Mouse (Mus musculus) stomach, embryonic 14.5 days (tissue): ENCODE measurements around the gene Vps11. TPM values are rescaled to one million over a fixed set of nuclear protein-coding genes. Genes with fewer than 3 reads are reported as not detected.

Experiments used
- ATAC-seq: fragments of 200-750 bp; cut with Nextera tagmentation; 2 replicates; pipeline ENCODE4 v1.8.0; 2017; ENCODE audit warnings: low read depth, moderate TSS enrichment; ENCODE audit not compliant: insufficient number of reproducible peaks, insufficient read depth, low FRiP score
- H3K27ac ChIP-seq: fragments of 300-500 bp; sonication (generic); 2 replicates; pipeline ENCODE4 v1.5.1; 2014; ENCODE audit warnings: mild to moderate bottlenecking, low read length, moderate library complexity, mixed read lengths
- H3K27me3 ChIP-seq: fragments of 300-500 bp; sonication (generic); 2 replicates; pipeline ENCODE4 v1.6.1; 2014; ENCODE audit warnings: low read length, control low read depth, mixed read lengths; ENCODE audit not compliant: control insufficient read depth, insufficient read depth
- H3K36me3 ChIP-seq: fragments of 300-500 bp; sonication (generic); 2 replicates; pipeline ENCODE4 v1.6.1; 2014; ENCODE audit warnings: mild to moderate bottlenecking, control low read depth, low read length, moderate library complexity, mixed read lengths; ENCODE audit not compliant: control insufficient read depth, insufficient read depth
- H3K4me1 ChIP-seq: fragments of 300-500 bp; sonication (generic); 2 replicates; pipeline ENCODE4 v1.6.1; 2014; ENCODE audit warnings: low read length, control low read depth, mixed read lengths; ENCODE audit not compliant: control insufficient read depth, insufficient read depth
- H3K4me2 ChIP-seq: fragments of 300-500 bp; sonication (generic); replicated peaks from 2 replicates; pipeline ENCODE4 v1.6.1; 2014; ENCODE audit warnings: low read depth, low read length, control low read depth
- H3K4me3 ChIP-seq: fragments of 300-500 bp; sonication (generic); 2 replicates; pipeline ENCODE4 v1.5.1; 2014; ENCODE audit warnings: low read depth, low read length, control low read depth
- H3K9ac ChIP-seq: fragments of 300-500 bp; sonication (generic); replicated peaks from 2 replicates; pipeline ENCODE4 v1.6.1; 2014; ENCODE audit warnings: low read depth, mild to moderate bottlenecking, control low read depth, low read length, moderate library complexity, mixed read lengths
- H3K9me3 ChIP-seq: fragments of 300-500 bp; sonication (generic); 2 replicates; pipeline ENCODE4 v1.6.1; 2016; ENCODE audit warnings: low read depth, low read length, control low read depth; ENCODE audit not compliant: control insufficient read depth
- WGBS: fragments of 180-500 bp; shearing (Covaris S2); extraction: QIAGEN DNeasy Blood & Tissue Kit; methylation state at CpG from one replicate; pipeline ENCODE4 v1.1.7; 2014; 5-methylcytosine and 5-hydroxymethylcytosine counted together
- polyA plus RNA-seq: library from polyadenylated mRNA; unstranded; fragments of >200 nt; fragmentation: Nextera tagmentation; extraction: Ambion mirVana; gene quantifications from 2 replicates; pipeline ENCODE4 v1.2.1, GENCODE M21; 2014

Vps11 gene
- polyA plus RNA-seq, 1 experiment from 2014 or later: 24.5 TPM

DNA sequence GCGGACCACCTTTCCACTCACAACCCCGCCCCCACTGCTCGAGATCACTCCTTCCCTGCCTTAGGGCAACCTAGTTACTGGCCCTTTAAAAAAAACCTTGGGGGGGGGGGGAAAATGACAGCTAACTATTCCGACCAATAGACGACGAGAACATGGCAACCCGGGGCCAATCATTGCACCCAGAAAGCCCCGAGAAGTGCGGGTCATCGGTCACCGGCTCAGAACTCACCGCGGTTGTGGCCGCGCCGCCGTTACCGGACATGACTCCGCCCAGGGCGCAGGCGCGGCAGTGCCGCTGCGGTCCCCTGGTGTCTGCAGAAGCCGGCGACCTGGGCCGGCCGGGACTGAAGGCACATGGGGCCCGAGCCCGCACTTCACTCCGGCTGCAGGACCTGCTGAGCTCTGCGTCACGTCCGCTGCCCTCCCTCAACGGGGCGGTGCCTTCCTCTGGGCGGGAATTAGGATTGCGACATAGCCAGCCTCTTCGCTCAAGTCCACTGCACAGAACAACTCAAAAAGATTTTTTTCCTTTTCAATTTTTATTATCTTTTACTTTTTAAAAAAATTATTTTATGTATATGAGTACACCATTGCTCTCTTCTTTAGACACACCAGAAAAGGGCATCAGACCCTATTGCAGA, 17.6 kb downstream of the Vps11 start, which contains the start of gene Hmbs:
Hmbs (minus strand) TSS at position 448 of the 641 bp plus-strand sequence.
- peaks cover 6% of the 10 kb centered on the region; the same call in 1 of the 2 replicates for H3K4me1 ChIP-seq
- peak within 1 kb of the TSS; percentile 78 for H3K9ac ChIP-seq
- H3K4me2 ChIP-seq: peak within 1 kb of the TSS; percentile 83
- WGBS: under 1% methylated on average over 39 of the region's 39 CpGs
- no peaks in the 10 kb centered on the region for H3K9me3 ChIP-seq
- H3K27me3 ChIP-seq: no peaks in the 10 kb centered on the region
- ATAC-seq: peak; percentile 94
- peak within 1 kb of the TSS; percentile 96 for H3K27ac ChIP-seq
- peak within 1 kb of the TSS; percentile 73 for H3K4me3 ChIP-seq
- H3K36me3 ChIP-seq: peaks cover 19% of the 10 kb centered on the region

DNA sequence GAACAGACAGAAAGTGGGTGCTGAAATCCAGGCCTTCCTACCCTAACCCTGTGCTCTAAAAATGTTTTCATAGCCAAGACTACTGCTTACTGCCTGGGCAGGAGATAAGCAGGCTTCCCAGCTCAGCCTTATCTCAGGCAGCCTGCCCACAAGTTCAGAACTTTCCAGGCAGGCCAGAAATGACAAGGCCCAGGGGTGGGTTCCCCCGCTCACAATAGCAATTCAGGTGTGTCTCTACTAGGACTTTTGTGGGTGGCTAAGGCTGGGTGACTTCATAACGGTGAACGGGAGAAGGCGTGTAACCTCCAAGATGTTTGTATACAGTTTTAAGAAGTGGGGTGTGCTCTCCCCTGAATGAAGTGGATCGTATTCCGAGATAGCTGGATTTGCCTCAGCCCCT, 18.2 kb downstream of the Vps11 start:
- peak; percentile 54; the same call in 1 of the 2 replicates for ATAC-seq
- Histone ChIP-seq H3K4me1 (peaks cover 6% of the 10 kb centered on the region; the same call in 1 of the 2 replicates), H3K27me3 (no peaks in the 10 kb centered on the region), H3K4me2 (peak overlapping the region; percentile 83), H3K9ac (peak overlapping the region; percentile 78), H3K36me3 (peaks cover 18% of the 10 kb centered on the region), H3K9me3 (no peaks in the 10 kb centered on the region), H3K27ac (peak overlapping the region; percentile 96), H3K4me3 (peak overlapping the region; percentile 73)
- 4% methylated on average over 6 of the region's 6 CpGs for WGBS

DNA sequence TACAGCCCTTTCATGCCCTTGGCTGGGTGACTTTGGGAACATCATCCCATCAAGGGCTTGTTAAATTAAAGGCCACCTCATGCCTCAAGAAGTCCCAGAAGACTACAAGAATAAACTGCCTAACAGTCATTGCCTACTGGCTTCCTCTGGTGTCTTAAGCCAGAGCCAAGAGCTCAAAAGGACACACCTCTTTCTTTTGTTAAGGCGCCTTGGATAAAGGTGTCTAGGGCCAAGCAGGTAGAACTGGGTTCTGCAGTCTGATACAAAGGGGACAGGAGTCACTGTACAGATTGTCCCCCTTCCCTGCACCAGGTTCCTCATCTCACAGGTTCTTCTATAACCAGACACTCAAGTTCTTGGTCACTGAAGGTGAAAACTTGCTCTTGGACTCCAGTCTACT, 18.9 kb downstream of the Vps11 start:
- H3K4me1 ChIP-seq: peaks cover 8% of the 10 kb centered on the region; the same call in 1 of the 2 replicates
- 74% methylated on average over 1 of the region's 1 CpGs for WGBS
- peak overlapping the region; percentile 83 for H3K4me2 ChIP-seq
- peak overlapping the region; percentile 96; the same call in 1 of the 2 replicates for H3K27ac ChIP-seq
- H3K36me3 ChIP-seq: peaks cover 16% of the 10 kb centered on the region
- H3K9ac ChIP-seq: no peak overlapping the region
- ATAC-seq: no peak
- H3K27me3 ChIP-seq: no peaks in the 10 kb centered on the region
- peak overlapping the region; percentile 73 for H3K4me3 ChIP-seq
- H3K9me3 ChIP-seq: no peaks in the 10 kb centered on the region

GRCm38 (mm10) chr9:44342173-44342572, 19.3 kb downstream of the Vps11 start:
- H3K9ac ChIP-seq: no peak overlapping the region
- no peaks in the 10 kb centered on the region for H3K9me3 ChIP-seq
- H3K4me2 ChIP-seq: 0 out of 2 replicates have a peak overlapping the region, but pooled peaks have one; percentile 83
- H3K27me3 ChIP-seq: no peaks in the 10 kb centered on the region
- peaks cover 21% of the 10 kb centered on the region for H3K36me3 ChIP-seq
- peaks cover 12% of the 10 kb centered on the region for H3K4me1 ChIP-seq
- no peak overlapping the region for H3K27ac ChIP-seq
- H3K4me3 ChIP-seq: no peak overlapping the region
- peak; percentile 34; the same call in 1 of the 2 replicates for ATAC-seq
- WGBS: 65% methylated on average over 3 of the region's 3 CpGs

- H3K9ac ChIP-seq: no peak overlapping the region
- no peak overlapping the region for H3K4me3 ChIP-seq
- H3K27me3 ChIP-seq: no peaks in the 10 kb centered on the region
- no peaks in the 10 kb centered on the region for H3K9me3 ChIP-seq
- H3K36me3 ChIP-seq: peaks cover 26% of the 10 kb centered on the region
- WGBS: 91% methylated on average over 5 of the region's 5 CpGs
- no peak overlapping the region for H3K4me2 ChIP-seq
- no peak overlapping the region for H3K27ac ChIP-seq
- peaks cover 19% of the 10 kb centered on the region for H3K4me1 ChIP-seq
- ATAC-seq: no peak
These were observed 20.0 kb downstream of the Vps11 start for GRCm38 (mm10) chr9:44341487-44341886.

- peaks cover 20% of the 10 kb centered on the region for H3K4me1 ChIP-seq
- H3K4me2 ChIP-seq: no peak overlapping the region
- H3K36me3 ChIP-seq: peaks cover 29% of the 10 kb centered on the region
- H3K4me3 ChIP-seq: no peak overlapping the region
- H3K27ac ChIP-seq: no peak overlapping the region
- H3K9me3 ChIP-seq: no peaks in the 10 kb centered on the region
- H3K27me3 ChIP-seq: no peaks in the 10 kb centered on the region
- no peak overlapping the region for H3K9ac ChIP-seq
- 85% methylated on average over 5 of the region's 5 CpGs for WGBS
- ATAC-seq: no peak
These were observed 22.9 kb downstream of the Vps11 start for GRCm38 (mm10) chr9:44338574-44338973.

- Histone ChIP-seq H3K4me2 (peak overlapping the region; percentile 72), H3K27me3 (no peaks in the 10 kb centered on the region), H3K4me1 (peaks cover 14% of the 10 kb centered on the region), H3K9ac (no peak overlapping the region; the same call in 1 of the 2 replicates), H3K27ac (no peak overlapping the region), H3K36me3 (peaks cover 38% of the 10 kb centered on the region), H3K4me3 (peak overlapping the region; percentile 11; the same call in 1 of the 2 replicates), H3K9me3 (no peaks in the 10 kb centered on the region)
- no peak for ATAC-seq
- 74% methylated on average over 9 of the region's 9 CpGs for WGBS
These were observed 23.9 kb downstream of the Vps11 start for GRCm38 (mm10) chr9:44337436-44338169.

DNA sequence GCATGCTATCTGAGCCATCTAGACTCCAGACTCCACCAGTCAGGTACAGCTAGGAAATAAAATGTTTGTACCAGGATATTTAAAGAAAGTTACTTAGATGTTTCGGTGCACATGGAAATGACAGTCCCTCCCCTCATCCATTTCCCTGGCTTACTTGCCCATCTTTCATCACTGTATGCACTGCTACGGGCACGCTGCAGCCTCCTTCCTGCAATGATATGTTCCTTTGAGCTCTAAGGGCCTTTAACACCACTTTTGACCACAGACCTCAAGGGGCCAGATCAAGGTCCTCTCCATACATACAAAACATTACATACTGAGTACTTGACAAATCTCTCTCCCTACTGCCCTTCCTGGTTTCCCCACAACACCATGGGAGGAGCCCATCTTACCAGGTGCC, 24.5 kb downstream of the Vps11 start:
- Histone ChIP-seq H3K9me3 (no peaks in the 10 kb centered on the region), H3K4me2 (peak overlapping the region; percentile 72), H3K4me1 (peaks cover 14% of the 10 kb centered on the region), H3K27me3 (no peaks in the 10 kb centered on the region), H3K9ac (0 out of 2 replicates have a peak overlapping the region, but pooled peaks have one; percentile 98), H3K36me3 (peaks cover 42% of the 10 kb centered on the region), H3K4me3 (peak overlapping the region; percentile 83), H3K27ac (no peak overlapping the region)
- 63% methylated on average over 3 of the region's 3 CpGs for WGBS
- ATAC-seq: no peak
